Mouse (Mus musculus) induced T-regulatory cell, adult 2 months (primary cell): ENCODE measurements around the gene Tmem88b.
"Not testable (repeated sequence)": the region's sequence is repeated elsewhere in the genome, so short reads cannot be mapped to it uniquely, and the experiment has no call there.

ENCODE experiments used
- DNase-seq: peaks from one replicate; pipeline ENCODE4 v3.0.0-alpha.2; 2012; ENCODE audit warnings: low read depth

Gene Tmem88b

GRCm38 (mm10) chr4:155788833-155789232 lies 3.2 kb upstream of the Tmem88b start:
- DNase-seq, result not testable (repeated sequence)

DNA sequence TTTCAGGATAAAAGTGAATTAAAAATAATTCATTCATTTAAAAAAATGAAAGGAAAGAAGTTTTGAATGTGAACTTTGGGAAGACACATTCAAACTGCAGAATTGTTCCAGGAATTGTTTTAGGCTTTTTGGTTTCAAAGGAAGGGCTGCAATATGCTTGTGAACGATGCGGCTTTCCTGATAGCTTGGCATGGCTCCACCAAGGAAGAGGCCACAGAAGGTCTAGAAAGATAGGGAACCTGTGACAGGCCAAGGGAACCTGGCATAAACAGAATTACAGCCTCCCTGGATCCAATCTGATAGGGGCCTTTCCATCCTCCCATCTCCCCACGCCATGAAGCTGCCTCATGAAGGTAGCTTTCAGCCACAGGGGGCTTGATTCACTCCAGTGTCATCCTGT lies 2.6 kb upstream of the Tmem88b start:
- no peak for DNase-seq

GRCm38 (mm10) chr4:155785246-155785645 lies 428 bp downstream of the Tmem88b start:
- DNase-seq, result no peak

GRCm38 (mm10) chr4:155784081-155784701 lies 1.5 kb downstream of the Tmem88b start:
- DNase-seq, result peak; percentile 73

GRCm38 (mm10) chr4:155783486-155784080 lies 2.1 kb downstream of the Tmem88b start:
- DNase-seq, result no peak

DNA sequence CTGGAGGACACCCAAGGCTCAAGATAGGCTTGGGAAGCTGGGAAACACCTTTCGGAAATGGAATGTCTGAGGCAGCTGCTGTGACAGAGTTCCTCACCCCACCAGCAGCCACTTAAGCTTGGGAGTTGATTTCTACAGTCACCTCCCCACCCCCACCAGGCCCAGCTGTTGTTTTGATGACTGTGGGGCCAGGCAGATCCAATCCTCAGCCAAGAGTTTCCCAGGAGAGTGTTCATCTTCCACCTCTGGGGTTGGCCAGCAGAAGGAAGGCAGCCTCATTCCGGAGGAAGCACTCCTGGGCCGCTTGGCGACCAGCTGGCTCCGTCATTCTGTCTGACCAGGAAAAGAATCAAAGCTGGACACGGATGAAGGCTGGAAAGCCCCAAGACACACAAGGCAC lies 4.8 kb downstream of the Tmem88b start:
- DNase-seq, result no peak

DNA sequence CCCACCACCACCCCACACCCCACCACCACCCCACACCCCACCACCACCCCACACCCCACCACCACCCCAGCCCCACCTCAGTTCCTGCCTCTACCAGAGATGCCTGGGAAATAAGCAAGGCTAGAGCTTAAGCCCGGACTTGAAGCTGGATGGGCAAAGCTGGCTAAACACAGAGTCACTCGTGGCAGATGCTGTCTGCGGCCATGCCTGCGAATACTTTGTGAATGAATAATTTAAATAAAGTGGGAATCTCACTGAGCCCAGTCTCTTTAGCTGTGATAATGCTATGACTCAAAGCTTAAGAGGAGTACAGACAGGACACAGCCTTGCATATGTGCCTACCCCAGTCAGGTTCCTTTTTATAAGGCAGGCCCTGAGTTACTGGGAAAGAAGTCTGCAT lies 6.2 kb downstream of the Tmem88b start:
- no peak for DNase-seq

DNA sequence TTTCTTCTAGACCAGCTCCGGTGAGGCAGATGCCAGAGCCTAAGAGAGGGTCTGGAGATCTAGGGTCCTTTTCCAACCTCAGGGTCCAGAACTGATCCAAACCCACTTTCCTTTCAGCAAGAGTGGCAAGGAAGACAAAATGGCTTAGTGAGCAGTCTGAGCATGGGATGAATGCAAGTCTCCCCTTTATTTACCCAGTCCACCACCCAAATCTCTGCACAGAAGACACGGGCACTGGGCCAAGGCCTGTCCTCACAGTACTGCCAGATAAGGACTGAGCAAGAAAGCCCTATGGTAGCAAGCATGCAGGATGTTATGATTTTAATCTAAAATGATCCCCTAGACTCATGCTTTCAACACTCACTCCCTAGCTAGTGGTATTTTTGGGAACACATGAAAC lies 7.9 kb downstream of the Tmem88b start:
- DNase-seq, result no peak

DNA sequence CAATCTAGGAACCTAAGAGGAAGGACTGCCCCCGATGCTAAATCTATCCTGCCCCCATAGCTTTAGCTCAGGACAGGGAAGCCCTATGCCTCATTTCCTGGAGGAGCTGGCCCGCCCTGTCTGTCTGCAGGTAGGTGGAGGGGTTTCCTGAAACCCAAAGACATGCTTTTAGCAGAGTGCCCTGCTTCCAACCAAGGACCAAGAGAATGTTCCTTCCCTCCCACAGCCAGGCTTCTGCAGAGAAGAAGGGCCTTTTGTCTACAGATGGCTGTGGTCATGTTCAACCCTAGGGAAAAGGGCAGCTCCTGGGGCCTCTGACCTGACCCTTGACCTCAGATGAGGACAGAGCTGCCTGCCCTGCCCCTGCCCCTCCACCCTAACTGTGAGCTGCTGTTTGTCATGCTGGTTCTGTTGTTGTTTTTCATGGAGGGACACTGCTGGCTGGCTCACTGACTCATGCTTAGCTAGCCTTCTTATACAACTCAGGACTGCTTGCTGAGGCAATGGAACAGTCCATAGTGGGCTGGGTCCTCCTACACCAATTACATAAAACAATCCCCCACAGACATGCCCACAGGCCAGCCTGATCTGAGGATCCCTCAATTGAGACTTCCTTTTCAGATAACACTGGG lies 8.9 kb downstream of the Tmem88b start:
- DNase-seq, result no peak

GRCm38 (mm10) chr4:155775855-155776254 lies 9.8 kb downstream of the Tmem88b start:
- no peak for DNase-seq

GRCm38 (mm10) chr4:155774971-155775740 lies 10.5 kb downstream of the Tmem88b start:
- DNase-seq, result peak; percentile 24

GRCm38 (mm10) chr4:155774280-155774754 lies 11.4 kb downstream of the Tmem88b start, which contains the start of gene Vwa1:
Vwa1 (minus strand) TSS chr4:155774698.
- peak; percentile 86 for DNase-seq

DNA sequence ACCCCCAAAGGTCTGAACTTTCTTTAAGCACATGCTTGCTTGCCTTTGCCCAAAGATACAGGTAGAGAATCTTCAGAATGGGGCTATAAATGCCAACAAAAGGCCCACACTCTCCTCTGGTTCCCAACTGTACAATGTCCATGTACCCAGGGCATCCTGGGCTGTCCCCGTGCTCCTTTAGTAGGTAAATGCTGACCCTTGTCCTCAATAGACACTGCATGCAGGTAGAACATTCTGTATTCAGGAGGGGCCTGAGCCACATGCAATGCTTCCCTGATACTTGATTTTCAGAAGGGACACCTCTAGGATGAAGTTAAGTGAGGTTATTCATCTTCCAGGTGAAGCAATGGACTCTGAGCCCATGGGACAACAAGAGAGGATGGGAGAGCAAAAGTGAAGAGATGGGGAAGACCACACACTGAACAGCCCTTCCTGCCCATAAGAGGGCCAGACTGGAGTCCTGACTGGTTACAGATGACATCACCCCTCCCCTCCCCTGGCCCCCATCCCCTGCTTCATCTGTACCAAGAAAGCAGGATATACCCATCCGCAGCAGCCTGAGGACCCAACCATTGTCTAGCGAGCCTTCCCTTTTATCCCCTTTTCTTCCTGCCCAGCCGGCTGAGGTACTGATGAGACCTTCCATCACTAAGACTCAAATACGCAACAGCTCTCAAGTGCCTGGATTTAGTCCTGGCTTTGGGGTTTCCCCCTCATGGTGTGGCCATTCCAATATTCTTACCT lies 12.2 kb downstream of the Tmem88b start:
- peak; percentile 30 for DNase-seq

DNA sequence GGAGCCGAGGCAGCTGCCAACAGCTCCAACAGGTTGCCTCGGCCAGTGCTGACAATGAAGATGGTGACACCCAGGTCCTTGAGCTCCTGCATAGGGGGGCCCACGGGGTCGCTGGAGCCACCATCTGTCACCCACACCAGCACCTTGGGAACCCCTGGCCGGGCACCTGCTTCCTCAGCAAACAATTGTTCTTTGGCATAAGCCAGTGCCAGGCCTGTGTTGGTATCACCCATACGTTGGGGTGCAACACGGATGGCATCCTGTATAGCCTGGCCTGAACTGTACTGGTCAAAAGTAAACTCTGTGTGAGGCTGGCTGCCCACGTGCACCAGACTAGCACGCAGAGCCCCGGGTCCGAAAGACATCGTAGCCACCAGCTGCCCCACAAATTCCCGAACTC lies 12.9 kb downstream of the Tmem88b start:
- no peak for DNase-seq

- DNase-seq, result no peak
Observed at GRCm38 (mm10) chr4:155771706-155772105, 14.0 kb downstream of the Tmem88b start.

- no peak for DNase-seq
Observed at GRCm38 (mm10) chr4:155770626-155771025, 15.0 kb downstream of the Tmem88b start.

- peak; percentile 88 for DNase-seq
Observed at GRCm38 (mm10) chr4:155769880-155770512, 15.7 kb downstream of the Tmem88b start.

DNA sequence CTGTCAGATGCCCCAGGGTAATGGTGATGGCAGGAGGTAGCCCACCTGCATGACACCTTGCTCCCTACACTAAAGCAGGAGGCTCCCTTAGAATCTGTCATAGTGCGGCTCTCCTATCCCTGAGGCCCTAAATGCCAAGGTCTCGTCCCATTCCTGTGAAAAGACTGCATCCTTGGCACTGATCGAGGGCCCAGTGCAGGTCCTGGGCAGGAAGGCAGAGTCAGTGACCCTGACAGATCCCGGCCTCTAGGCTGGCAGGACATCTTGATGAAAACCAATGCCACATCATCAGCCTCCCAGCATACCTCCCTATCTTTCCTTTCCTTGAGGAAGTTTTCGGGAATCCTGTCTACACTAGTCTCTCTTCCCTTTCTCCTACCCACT lies 16.2 kb downstream of the Tmem88b start:
- DNase-seq, result no peak

DNA sequence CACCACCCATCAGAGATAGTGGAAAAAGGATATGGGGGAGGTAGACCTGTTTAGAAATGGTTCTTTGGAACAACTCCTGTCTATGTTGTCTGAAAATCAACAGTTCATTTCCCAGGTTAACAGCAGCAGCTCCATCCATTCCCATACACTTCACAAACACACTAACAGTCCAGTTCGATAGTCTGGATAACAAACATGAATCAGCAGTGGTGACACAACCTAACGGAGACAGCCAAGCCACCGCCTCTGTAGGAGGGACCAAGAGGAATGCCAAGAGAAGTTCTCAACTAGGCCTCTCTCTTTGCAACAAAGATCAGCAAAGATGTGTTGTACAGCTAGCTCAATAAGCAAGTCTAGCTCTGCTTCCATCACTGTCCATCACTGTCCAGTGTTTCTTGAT lies 23.3 kb downstream of the Tmem88b start:
- DNase-seq, result no peak

DNA sequence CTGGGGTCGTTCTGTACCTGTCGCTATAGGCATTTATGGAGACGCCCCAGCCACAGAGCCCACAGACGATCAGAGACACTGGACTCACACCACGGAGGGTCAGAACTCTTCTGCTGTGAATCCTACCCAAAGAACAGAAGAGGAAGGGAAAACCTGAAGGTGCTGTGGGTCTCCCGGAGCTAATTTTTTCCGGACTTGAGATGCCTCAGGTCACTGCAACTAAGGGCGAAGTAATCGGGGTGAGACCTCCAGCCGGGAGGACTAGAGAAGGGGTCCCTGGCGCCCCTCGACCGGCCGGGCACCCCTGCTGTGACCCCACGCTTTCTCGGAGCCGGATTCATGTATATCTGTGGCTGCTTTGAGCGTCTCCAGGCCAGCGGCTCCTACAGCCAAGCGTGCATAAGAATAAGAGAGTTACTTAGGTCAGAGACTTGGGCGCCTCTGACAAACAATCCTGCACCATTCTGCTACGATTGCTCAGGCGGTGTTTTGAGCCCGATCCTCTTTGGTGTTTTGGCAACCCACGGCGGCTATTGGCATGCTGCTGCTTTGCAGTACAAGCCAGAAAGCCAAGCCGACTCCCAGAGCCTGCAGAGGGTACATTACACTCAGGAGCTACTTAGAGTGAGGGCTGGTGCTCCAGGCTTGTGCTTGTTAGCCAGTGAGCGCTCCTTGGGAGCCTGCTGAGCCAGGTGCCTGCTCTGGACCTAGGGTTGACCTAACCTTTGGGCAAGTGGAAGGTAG lies 24.1 kb downstream of the Tmem88b start:
- no peak for DNase-seq
